Mouse (Mus musculus) cortical plate, adult 2 months (tissue): Measurements from ENCODE around the gene Gm10401. TPM values are rescaled to one million over a fixed set of nuclear protein-coding genes. Genes with fewer than 3 reads are reported as not detected.

Source experiments
- H3K27ac ChIP-seq: fragments of 200-500 bp; 2 replicates; pipeline ENCODE4 v1.5.1; 2012; ENCODE audit warnings: low read length, control low read depth, inconsistent platforms; ENCODE audit not compliant: insufficient read depth
- H3K4me1 ChIP-seq: fragments of 200-500 bp; 2 replicates; pipeline ENCODE4 v1.6.1; 2011; ENCODE audit warnings: low read length; ENCODE audit not compliant: control insufficient read depth, insufficient read depth
- H3K4me3 ChIP-seq: fragments of 200-500 bp; 2 replicates; pipeline ENCODE4 v1.5.1; 2011; ENCODE audit warnings: mild to moderate bottlenecking, low read length, control low read depth; ENCODE audit not compliant: insufficient read depth
- CTCF ChIP-seq: fragments of 200-500 bp; IDR thresholded peaks from 2 replicates; pipeline ENCODE4 v1.5.1; 2011; ENCODE audit warnings: mild to moderate bottlenecking, control low read depth, low read length; ENCODE audit not compliant: insufficient read depth; ENCODE audit errors: extremely low read depth
- POLR2A ChIP-seq: fragments of 200-500 bp; IDR thresholded peaks from 2 replicates; pipeline ENCODE4 v1.6.1; 2011; ENCODE audit warnings: mild to moderate bottlenecking, low read length, control low read depth; ENCODE audit not compliant: insufficient read depth; ENCODE audit errors: extremely low read depth
- polyA plus RNA-seq: library from polyadenylated mRNA; depleted of rRNA; stranded (reverse); fragments of >200 nt; gene quantifications from 2 replicates; pipeline ENCODE4 v1.2.3, GENCODE M21; 2012

The Gm10401 gene
- polyA plus RNA-seq, 1 experiment = not detected

- TF ChIP-seq POLR2A = no peak
- no peak for TF ChIP-seq CTCF
- no peak overlapping the region for H3K27ac ChIP-seq
Measured at GRCm38 (mm10) chr5:115139124-115139523, 41.0 kb upstream of the Gm10401 start.

GRCm38 (mm10) chr5:115134234-115135165, 36.4 kb upstream of the Gm10401 start, which contains the start of gene Unc119b:
Unc119b (minus strand) TSS chr5:115134975.
- Histone ChIP-seq H3K4me3 (peak within 1 kb of the TSS; percentile 83), H3K27ac (peak within 1 kb of the TSS; percentile 94), H3K4me1 (peaks cover 8% of the 10 kb centered on the region)
- TF ChIP-seq POLR2A = 0 out of 2 replicates have a peak, but pooled peaks have one; percentile 35
- no peak for TF ChIP-seq CTCF

More at GRCm38 (mm10) chr5:115139124-115139523, 41.0 kb upstream of the Gm10401 start:
- Histone ChIP-seq H3K4me1 (peaks cover 7% of the 10 kb centered on the region), H3K4me3 (no peak overlapping the region)

GRCm38 (mm10) chr5:115133358-115134066, 35.4 kb upstream of the Gm10401 start:
- Histone ChIP-seq H3K4me1 (peaks cover 8% of the 10 kb centered on the region), H3K27ac (no peak overlapping the region), H3K4me3 (peak overlapping the region; percentile 83; the same call in 1 of the 2 replicates)
- TF ChIP-seq CTCF (no peak), POLR2A (no peak)

- Histone ChIP-seq H3K4me1 (peaks cover 8% of the 10 kb centered on the region), H3K4me3 (no peak overlapping the region), H3K27ac (no peak overlapping the region)
- TF ChIP-seq POLR2A = no peak
- TF ChIP-seq CTCF = no peak
Measured at GRCm38 (mm10) chr5:115132465-115132864, 34.4 kb upstream of the Gm10401 start.

GRCm38 (mm10) chr5:115129328-115129727, 31.2 kb upstream of the Gm10401 start:
- TF ChIP-seq CTCF = 0 out of 2 replicates have a peak, but pooled peaks have one; percentile 14
- no peak for TF ChIP-seq POLR2A
- no peak overlapping the region for H3K4me3 ChIP-seq
- peaks cover 8% of the 10 kb centered on the region for H3K4me1 ChIP-seq
- H3K27ac ChIP-seq = no peak overlapping the region

- H3K27ac ChIP-seq = no peak overlapping the region
- no peaks in the 10 kb centered on the region for H3K4me1 ChIP-seq
- TF ChIP-seq POLR2A = no peak
- TF ChIP-seq CTCF = no peak
- H3K4me3 ChIP-seq = no peak overlapping the region
Measured at GRCm38 (mm10) chr5:115127421-115128179, 29.5 kb upstream of the Gm10401 start.

- Histone ChIP-seq H3K4me3 (no peak overlapping the region), H3K27ac (0 out of 2 replicates have a peak overlapping the region, but pooled peaks have one; percentile 19), H3K4me1 (no peaks in the 10 kb centered on the region)
- TF ChIP-seq CTCF (no peak), POLR2A (no peak)
Measured at GRCm38 (mm10) chr5:115126578-115127312, 28.6 kb upstream of the Gm10401 start.

- TF ChIP-seq POLR2A (no peak), CTCF (peak; percentile 92)
- no peaks in the 10 kb centered on the region for H3K4me1 ChIP-seq
- H3K27ac ChIP-seq = no peak overlapping the region
- H3K4me3 ChIP-seq = no peak overlapping the region
Measured at GRCm38 (mm10) chr5:115125211-115125871, 27.2 kb upstream of the Gm10401 start.
